Mouse (Mus musculus): ENCODE measurements at regions not wholly inside any gene's neighbourhood (a gene's known extent, or its start where the extent isn't known, plus 50 kb on each side); places are given as distances from the start of the nearest gene placed in this dataset.
"Not testable (repeated sequence)": the region's sequence is repeated elsewhere in the genome, so short reads cannot be mapped to it uniquely, and the experiment has no call there.

GRCm38 (mm10) chr1:35878426-35878825 is 189.8 kb upstream of the Hs6st1 start:
- no peak for DNase-seq

DNA sequence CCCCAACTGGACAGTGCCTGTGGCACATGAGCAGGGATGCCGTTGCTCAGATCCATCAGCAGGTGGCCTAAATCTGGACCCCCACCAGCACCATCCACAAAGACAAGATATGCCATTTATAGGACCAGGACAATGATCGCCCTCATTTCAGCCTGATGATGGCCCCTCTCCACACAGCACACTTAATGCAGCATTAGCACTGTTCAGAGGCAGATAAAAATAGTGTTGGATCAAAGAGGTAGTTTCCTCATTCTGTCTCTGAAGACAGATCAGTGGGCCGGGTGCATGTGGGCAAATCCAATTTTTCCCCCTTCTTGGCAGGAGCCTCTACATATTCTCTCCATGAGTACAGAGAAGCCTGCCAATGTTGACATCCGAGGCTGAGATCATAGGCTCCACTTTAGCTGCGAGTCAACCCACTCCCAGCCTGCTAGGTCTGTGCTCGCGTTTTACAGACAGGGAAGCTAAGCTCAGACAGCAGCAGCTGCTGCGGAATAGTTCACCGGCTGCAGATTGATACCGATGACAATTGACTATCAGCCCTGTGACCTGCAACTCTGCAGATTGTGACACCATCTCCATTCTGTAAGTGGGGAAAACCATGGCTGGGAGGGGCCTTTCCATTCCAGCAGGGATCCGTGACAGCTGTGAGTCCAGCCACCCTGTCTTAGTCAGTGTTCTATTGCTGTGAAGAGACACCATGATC is 188.7 kb upstream of the Hs6st1 start:
- no peak for DNase-seq

DNA sequence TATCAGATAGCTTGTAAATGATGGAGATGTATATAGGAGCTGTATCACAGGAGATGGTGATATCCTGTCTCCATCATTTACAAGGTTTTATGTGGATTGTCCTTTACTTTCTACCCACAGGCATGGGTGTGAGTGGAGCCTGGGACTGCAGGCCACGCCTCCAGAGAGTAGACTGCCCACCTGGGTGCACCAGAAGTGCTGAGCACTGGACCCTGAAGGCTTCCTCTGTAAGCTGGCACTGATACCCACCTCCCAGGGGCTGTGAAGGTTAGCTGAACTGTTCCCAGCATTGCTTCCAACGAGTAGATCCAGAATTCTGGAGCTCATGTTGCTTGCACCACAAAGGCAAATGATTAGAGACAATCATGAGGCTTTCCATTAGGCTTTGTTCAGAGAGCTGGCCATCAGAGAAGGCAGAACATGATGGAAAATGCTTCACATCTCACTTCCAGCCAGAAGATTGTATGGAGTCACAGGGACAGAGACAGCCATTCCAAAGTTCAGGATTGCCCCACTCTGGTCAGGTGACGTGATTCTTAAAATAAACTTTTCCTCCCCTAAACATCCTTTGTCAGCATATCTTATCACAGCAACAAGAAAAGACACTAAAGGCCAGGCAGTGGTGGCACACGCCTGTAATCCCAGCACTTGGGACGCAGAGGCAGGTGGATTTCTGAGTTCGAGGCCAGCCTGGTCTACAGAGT is 187.5 kb upstream of the Hs6st1 start:
- DNase-seq, result no peak

DNA sequence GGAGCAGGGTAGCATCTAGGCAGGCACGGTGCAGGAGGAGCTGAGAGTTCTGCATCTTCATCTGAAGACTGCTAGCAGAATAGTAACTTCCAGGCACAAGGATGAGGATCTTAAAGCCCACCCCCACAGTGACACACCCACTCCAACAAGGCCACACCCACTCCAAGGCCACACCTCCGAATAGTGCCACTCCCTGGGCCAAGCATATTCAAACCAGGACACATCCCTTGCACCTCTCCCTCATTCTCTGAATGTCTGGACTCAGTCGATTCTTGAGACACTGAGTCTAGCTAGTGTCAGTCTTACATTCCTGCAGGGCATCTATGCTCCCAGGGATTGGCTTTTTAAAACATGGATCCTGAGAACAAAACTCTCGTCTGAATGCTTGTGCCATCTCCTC is 186.7 kb upstream of the Hs6st1 start:
- DNase-seq, result no peak

DNA sequence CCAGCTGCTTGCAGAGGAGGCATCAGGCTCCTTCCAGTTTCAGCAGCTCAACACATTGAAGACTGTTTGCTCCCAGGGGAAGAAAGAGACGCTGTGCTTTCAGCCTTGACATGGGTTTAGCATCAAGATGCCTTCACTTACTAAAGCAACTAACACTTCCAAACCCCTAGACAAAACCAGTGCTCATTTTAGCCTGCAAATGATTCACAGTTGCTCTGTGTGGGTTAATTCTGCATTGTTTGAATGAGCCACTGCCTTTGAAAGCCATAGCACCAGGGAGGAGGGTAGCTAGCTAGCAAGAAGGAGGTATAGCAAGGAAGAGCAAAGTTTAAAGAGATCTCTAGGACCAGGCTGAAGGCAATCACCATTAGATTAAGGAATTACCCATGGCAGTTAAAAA is 186.1 kb upstream of the Hs6st1 start:
- DNase-seq, result no peak

GRCm38 (mm10) chr1:35889731-35890499 is 178.3 kb upstream of the Hs6st1 start:
- no peak for DNase-seq

- DNase-seq, result no peak
Measured at GRCm38 (mm10) chr1:35890500-35890900, 177.7 kb upstream of the Hs6st1 start.

DNA sequence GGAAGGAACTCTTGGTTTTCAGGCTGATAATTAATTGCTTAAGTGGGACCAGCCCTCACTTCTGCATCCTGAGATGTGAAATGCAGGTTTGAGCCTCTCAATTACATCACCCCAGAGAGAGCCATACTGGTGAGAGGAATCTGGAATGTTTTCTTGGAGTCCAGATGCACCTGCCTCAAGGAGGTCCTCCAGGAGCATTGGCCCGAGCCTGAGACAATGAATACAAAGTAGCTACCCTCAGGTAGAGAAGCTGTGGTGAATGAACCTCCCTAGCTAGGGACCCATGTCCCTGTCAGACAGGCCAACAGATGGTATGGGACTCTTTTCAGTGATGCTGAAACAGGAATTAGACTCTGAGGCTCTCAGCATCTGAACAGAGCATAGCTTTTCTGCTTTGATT is 168.7 kb upstream of the Hs6st1 start:
- DNase-seq, result no peak

- DNase-seq, result no peak
Measured at GRCm38 (mm10) chr1:35904001-35904547, 164.1 kb upstream of the Hs6st1 start.

GRCm38 (mm10) chr1:35913551-35913950 is 154.6 kb upstream of the Hs6st1 start:
- DNase-seq, result no peak

- DNase-seq, result not testable (repeated sequence)
Measured at GRCm38 (mm10) chr1:35914175-35914574, 154.0 kb upstream of the Hs6st1 start.

DNA sequence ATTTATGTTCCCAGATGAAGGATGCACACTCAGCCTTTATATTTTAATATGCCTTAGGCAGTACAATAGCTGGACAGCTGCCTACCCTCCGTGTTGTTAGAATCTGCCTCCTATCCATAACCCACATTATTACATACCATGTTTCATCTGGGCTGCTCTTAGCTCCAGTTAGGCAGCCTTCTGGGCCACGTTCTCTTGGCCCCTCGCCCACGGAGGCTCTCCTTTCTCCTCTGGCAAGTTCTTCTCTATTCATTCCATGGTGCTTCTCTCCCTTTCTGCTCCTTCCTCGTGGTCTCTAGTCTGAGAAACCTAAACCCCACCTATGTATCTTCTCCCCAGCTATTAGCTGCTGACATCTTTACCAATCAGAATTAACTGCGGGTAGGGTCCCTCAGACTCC is 152.7 kb upstream of the Hs6st1 start:
- no peak for DNase-seq

- no peak for DNase-seq
Measured at GRCm38 (mm10) chr1:35919840-35920734, 148.1 kb upstream of the Hs6st1 start.

DNA sequence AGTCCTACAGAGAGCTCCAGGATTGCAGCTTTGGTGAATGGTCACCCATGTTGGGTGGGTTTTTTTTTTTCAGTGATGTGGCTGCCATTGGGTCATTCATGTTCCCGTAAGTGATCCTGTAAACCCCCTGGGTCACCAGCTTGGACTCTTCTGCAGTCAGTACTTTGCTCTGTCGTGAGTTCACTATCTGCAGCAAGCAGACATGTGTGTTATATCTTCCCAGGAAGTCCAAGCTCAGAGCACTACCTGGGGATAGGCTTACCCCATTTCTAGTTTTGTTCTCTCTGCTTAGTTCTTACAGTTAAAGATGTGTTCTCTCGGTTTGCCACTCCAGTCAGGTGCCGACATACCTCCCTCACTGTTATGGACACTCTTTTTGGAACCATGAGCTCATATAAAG is 143.4 kb upstream of the Hs6st1 start:
- DNase-seq, result no peak

DNA sequence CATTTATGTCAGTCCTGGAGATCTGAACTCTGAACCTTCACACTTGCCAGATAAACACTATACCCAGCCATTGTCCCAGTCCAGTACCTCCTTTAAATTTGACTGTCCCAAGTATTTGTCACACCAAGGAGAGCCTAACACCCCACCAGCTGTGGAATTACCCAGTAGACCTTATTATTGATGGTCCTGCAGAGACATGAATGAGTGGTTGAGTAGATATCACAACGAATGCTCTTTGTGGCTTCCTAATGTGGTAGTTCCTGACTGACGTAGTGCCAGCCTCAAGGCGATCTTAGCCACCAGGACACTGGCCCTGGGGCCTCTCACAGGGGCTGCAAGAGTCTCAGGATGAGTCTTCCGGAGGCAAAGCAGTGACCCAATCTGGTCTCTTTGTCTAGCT is 142.9 kb upstream of the Hs6st1 start:
- DNase-seq, result no peak

DNA sequence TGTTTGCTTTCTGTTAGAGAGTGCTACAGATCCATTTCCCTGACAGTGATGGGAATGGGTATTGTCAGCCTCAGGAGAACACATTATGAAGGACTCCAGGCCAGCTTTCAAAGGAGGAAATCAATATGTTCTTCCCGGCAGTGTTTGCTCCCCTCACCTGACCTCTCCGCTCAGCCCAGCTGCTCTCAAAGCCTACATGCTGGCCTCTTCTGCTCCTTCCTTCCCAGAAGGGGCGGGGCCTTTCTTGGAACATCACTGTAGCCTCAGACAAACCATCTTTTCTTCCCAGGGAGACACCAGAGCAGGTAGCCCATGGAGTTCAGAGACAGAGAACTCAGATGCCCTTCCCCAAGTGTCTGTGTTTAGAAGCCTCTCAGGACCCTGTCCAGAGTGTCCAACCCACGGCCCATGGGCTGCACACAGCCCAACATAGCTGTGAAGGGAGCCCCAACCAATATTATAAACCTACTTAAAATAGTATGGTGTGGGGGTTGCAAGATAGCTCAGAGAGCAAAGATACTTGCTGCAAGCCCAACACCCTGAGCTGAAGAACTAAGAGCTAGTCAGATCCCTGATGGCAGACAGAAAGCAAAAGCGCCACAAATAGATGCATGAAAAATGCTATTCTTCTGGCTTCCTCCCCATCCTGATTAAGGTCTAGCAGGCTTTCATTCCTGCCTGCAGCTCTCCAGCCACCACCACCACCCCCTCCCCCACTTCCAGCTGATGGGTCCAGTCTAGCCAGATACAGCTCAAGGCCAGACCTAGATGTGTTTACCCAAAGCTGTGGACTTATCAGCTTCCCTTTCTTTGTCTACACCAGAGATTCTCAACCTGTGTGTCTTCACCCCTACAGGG is 141.8 kb upstream of the Hs6st1 start:
- DNase-seq, result peak; percentile 71

DNA sequence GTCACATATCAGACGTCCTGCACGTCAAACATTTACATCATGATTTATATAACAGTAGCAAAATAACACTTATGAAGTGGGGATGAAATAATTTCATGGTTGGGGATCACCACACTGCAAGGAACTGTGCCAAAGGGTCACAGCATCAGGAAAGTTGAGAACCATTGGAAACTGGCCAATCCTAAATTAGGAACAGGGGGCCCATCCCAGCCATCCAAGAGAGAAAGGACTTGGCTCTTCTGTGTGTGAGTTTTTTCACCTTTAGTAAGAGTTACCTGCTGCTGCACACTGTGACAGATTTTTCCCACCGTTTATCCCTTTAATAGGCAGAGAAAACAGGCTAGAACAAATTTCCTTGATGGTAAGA is 141.2 kb upstream of the Hs6st1 start:
- no peak for DNase-seq

GRCm38 (mm10) chr1:35930351-35930750 is 137.8 kb upstream of the Hs6st1 start:
- no peak for DNase-seq

- DNase-seq, result no peak
Measured at GRCm38 (mm10) chr1:35931056-35931455, 137.1 kb upstream of the Hs6st1 start.

DNA sequence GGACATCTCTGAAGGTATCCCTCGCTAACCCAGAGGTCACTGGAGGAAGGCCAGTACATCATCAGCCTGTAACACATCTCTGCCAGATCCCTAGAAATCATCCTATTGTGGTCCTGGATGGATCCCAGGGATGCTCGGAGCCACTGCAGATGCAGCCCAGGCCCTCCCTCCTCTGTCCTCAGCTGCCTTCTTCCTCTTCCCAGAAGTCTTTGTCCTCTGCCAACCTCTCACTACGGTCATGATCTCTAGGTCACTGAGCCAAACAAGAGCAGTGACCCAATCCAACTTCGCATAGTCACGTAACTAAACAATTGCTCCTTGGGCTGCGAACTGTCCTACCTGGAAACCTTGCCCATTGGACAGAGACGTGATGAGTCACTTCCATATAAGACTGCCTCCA is 134.7 kb upstream of the Hs6st1 start:
- DNase-seq, result no peak

GRCm38 (mm10) chr1:35935099-35935651 is 133.0 kb upstream of the Hs6st1 start:
- peak; percentile 13 for DNase-seq

Data from liver (tissue).